Mouse (Mus musculus) hindlimb bud, embryonic 11.5 days (tissue): ENCODE data around the gene Prss38.
A peak's percentile ranks its signal among the peaks of the same experiment; 100 is the strongest.

Source experiments
- DNase-seq: peaks from one replicate; pipeline ENCODE4 v3.0.0-alpha.2; 2012; ENCODE audit warnings: low read depth, low spot score; ENCODE audit errors: extremely low spot score

Gene Prss38

DNA sequence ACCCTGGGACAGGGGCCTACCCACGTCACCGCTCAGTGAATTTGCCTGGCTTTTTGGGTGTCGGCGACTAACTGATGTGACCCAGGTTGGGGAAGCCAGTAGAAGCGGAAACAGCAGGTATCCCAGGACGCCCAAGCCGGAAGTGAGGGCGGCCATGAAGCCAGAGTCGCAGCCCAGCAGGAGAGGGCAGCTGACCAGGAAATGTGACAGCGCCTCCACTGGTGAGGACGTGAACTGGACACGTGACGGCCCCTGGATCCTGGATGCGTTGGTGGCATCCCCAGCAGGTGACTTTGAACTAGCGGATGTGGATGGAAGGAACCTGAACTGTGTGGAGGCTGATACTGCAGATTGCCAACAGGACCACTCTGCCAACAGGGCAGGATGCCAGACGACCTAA is at the start of gene Prss38:
TSS of gene Prss38 (minus strand) at position 183 of the 400 bp plus-strand sequence.
- no peak for DNase-seq

- no peak for DNase-seq
Observed at GRCm38 (mm10) chr11:59423010-59423588, 47.6 kb upstream of the Prss38 start.

GRCm38 (mm10) chr11:59421967-59422366 is 46.5 kb upstream of the Prss38 start:
- no peak for DNase-seq

DNA sequence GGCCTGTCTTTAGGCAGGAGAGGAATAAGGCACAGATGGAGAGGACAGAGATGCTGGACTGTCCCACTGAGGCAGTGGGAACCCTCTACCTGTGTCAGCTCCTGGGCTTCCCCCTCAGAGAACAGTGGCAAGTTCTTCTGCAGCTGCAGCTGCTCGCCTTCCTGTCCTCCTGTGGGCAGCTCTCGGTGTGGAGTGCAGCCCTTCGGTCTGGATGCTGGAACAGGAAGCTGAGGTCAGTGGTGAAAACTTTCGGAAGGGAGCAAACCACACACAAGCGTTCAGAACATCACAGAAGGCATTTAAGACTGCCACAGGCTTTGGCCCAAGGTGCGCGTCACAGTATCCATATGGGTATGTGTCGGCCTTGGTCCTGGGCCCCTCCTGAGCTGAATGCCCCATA is 46.0 kb upstream of the Prss38 start:
- no peak for DNase-seq

DNA sequence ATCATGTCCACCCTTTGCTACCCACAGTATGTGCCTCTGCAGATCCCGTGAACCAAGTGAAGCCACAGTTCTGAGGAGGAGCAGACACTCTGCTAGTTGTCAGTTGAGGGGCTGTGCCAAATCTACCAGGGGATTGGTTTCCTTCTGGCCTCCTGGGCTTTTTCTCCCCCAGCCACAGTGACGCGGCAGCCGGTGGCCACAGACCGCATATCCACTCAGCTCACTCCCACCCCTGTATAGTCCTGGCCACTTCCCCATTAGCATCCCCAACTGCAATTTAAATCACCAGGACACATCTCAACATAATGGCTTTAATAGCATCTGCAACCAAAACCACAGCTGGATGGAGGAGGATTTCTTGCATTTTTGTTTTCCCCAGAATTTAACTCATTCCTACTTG is 43.3 kb upstream of the Prss38 start:
- DNase-seq, result no peak

DNA sequence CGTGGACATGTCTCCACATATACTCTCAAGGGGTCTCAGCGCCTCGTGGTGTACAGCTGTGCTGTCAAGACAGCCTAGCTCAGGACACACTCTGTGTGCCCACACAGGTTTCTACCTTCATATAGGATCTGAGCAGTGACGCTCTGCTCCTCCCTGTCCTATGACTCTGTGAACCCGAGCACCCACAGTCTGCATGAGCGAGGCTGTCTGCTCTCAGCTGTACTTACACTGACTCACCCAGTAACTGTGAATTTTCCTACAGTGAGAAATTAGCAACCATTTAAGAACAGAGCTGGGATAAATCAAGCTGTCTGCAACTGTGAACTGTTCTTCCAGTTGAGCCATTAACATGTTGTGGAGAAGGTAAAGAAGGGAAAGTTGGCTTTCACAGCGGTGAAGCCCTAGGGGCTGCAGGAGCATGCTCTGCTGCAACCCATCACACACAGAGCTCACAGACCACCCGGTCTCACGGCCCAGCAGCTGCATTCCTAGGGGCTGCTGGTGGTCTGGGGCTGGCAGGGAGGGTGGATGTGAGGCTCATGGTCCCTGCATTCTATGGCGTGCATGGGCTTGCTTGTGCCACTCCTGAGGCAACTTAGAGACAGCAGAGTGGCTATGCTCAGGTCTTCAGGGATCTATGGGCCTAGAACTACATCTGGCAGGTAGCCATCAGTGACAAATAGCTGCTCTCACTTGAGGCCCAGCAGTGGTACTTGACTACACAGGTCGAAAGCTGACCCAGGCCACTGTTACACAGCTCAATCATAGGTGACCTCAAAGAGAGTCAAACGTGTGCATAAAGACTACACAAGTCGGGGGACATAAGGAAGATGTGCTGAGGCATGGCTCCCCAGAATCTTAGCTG is 37.8 kb upstream of the Prss38 start:
- no peak for DNase-seq

- no peak for DNase-seq
Observed at GRCm38 (mm10) chr11:59412058-59412457, 36.6 kb upstream of the Prss38 start.

DNA sequence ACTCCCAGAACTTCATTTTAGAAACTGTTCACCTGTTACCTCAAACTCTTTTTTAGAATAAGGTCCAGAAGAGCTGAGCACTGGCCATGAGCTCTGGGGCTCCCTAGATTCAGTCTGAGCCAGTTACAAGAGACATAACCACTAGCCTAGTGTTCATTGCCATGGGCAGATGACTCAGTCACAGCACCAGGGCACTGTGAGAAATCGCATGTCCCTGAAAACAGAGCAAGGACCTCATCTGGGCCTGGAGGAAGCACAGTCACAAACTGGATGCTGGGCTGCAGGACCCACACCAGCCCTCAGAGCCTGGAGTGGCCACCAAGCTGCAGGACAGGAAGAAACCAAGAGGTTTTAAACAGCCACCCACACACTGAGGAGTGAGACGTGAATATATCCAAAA is 35.4 kb upstream of the Prss38 start:
- no peak for DNase-seq

GRCm38 (mm10) chr11:59405761-59406160 is 30.3 kb upstream of the Prss38 start:
- no peak for DNase-seq

DNA sequence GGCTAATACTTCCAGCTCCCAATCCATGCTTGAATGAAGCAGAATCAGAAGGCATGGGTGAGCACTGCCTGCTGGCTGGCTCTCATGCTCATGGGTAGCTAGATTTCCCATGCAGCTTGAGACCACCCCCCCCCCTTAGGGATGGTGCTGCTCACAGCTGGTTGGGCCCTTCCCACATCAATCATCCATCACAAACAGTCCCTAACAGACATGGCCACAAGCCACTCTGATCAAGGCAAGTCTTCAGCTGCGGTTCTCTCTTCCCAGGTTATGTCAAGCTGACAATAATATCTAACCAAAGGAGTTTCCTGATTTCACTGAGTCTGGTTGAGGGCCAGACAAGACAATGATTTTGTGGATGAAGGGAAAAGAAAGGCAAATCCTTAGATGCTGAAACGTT is 25.4 kb upstream of the Prss38 start:
- DNase-seq, result no peak

DNA sequence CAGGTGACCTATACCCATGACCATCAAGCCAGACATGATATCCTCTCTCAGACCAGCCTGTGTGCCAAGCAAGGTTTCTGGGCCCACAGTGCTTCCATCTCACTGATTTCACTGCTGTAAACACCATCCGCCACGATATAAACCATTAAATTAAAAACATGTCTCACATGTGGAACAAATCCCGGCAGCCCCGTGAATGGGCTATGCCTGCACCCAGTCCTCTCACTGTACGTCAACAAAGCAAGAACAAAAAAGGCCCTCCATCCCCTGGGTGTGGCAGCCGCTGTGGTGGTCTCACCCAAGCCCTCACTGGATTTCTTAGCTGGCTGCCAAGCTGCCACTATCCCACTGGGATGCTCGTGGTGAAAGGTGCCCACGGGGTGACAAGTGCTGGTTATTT is 24.4 kb upstream of the Prss38 start:
- DNase-seq, result no peak

DNA sequence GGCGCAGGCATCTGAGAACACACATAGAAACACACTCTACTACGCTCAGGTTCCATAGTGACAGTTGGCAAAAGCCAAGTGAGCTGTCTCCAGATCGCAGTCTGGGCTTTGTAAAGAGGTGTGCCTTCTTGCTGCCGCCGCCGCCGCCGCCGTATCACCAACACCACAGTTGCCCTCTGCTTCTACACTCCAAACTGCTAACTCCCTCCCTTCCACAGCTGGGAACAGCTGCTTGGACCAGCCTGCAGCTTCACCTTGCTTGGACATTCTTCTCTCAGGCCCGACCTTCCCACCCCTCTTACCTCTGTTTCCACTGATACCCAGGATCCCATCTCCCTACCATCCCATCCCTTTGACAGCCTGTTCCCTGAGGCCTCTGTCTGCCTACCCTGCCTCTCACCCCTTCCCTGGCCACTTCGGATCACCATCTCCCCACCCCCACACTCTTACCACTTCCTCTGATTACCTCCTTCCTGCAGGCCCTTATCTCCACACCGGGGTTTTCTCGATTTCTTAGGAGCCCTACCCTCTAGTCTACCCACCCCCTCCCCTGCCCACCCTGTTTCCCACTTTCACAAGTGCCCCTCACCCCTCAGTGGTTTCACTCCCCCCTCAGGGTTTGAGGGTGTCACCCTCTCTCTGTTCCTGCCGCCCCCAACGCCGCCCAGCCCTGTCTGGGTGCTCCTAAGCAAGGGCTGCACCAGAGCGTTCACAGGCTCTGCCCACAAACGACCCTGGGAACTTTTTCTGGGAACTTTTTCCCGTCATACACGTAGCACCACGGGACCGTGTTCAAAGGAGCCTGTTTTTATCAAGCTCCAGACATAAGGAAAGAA is 22.3 kb upstream of the Prss38 start:
- DNase-seq, result no peak

DNA sequence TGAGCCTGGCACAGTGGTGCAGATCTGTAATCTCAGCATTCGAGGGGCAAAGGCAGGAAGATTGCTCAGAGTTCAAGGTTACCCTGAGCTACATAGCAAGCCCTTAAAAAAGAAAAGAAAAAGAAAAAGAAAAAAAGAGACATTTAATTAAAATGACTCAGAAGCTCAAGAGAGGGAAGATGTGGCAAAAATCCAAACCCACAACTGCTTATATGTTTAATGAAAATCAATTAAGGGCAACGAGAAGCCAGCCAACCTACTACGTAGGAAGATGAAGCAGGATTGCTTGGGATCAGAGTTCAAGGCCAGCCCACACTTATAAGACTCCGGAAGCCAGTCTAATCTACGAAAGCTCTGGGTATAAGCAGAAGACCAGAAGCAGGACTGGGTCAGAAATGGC is 19.0 kb upstream of the Prss38 start:
- no peak for DNase-seq

DNA sequence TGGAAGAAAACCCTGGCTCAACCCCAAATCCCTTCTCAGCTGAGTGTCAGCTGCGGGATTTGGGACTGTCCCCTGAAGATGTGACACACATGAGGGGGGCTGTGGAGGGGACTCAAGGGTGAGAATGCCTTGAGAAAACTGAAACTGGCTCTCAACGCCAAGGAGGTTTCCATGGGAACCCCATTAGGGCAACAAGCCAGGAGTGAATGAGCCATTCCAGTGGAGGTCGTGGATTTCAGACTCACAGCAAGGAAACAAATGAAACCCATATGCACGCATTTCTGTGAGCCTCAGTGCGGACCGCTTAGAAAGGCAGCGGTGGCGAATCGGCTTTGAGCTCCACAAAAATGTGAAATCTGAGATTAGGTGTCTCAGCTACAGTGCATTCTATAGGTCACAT is 18.1 kb upstream of the Prss38 start:
- DNase-seq, result peak; percentile 71

DNA sequence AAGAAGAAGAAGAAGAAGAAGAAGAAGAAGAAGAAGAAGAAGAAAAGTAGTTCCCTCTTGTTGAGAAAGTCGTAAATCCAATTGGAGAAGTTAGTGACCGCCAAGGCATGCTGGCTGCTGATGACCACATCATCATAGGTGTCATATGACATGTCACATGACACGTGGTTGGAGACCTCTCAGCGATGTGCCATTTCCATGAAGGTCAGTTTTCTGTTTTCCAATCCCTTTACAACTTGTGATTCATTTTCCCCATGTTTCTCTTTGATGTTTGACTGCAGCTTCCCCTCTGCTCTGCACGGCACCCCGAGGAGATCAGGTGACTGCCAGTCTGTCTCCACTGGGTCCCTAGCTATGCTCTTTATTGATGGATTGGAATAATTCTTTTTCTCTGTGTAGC is 16.8 kb upstream of the Prss38 start:
- no peak for DNase-seq

GRCm38 (mm10) chr11:59390470-59390869 is 15.0 kb upstream of the Prss38 start:
- no peak for DNase-seq

DNA sequence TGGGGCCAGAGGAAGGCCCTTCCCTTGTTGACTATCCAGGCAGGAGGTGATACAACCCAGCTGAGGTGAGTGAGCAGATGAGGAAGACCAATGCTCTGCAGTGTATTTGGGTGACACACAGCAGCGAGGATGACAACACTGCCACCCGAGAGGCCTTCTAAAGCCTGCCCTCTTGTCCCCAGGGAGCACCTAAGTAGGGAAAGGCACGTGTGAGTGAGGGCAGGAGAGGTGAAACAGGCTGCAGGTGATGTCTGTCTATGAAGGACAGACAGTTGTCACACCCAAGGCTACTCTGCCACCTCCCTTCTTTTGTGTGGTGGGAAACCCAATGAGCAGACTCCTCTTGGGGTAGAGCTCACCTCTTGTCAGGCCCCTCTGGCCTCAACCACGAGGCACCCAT is 14.2 kb upstream of the Prss38 start:
- DNase-seq, result no peak

GRCm38 (mm10) chr11:59388806-59389205 is 13.3 kb upstream of the Prss38 start:
- no peak for DNase-seq

GRCm38 (mm10) chr11:59387471-59387870 is 12.0 kb upstream of the Prss38 start:
- DNase-seq, result no peak

DNA sequence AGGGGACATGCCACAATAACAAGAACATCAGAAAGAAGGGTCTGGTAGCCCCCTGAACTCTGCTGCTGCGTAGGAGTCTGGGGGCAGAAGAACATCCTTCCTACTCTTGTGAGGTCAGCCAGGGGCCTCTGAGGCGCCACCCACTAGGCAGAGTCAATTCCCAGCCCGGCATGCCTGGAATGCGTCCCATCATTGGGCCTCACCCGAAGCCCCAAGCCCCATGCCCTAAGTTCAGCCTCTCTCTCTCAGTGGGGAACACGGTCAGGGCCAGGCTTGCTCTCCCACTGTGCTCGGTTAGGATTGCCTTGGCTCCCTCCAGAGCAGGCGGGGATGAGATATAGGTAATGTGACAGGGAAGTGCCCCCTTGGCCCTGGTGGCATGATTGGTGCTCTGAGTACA is 9.7 kb upstream of the Prss38 start:
- no peak for DNase-seq

DNA sequence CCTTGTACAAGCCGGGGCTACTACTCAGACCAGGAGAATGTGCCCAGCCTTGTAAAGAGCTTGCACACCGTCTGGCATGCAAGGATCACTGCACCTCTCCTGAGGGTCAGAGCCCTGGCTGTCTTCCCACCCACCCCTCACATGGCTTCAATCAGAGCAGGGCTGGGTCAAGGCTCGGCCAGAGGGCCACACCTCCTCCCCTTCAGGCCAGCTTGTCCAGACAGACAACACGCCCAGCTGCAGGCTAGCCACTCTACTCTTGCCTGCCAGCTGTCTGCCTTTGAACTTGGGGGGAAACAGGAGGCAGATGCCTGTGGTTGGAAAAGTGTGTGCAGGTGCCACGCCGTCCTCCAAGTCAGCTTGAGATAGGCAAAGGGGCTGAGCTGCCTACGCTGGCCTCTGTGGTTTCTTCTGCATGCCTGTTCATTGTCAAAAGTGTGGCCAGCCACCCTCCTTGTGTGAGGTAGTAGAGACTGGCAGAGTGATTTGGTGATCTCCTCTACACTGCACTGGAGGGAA is 9.0 kb upstream of the Prss38 start:
- no peak for DNase-seq

DNA sequence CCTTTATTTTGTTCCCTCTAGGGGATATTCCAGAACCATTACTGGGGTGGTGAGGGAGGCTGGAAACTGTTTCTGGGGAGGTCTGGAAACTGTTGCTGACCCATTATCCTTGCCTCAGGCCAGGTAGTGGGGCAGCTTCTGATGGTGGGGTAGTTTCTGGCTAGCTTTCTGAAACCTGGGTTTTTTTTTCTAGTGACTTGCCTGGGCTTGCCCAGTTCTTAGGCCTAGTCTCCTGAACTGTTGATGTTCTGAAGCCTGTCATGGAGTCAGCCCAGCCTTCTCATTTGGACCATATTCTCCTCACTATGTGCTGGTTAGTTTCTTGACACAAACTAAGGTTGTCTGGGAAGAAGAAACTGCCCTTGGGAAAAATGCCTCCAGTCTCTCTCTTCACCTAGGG is 4.1 kb upstream of the Prss38 start:
- DNase-seq, result no peak
